Mouse (Mus musculus) midbrain, embryonic 12.5 days (tissue): ENCODE results near the gene H6pd. TPM values are rescaled to one million over a fixed set of nuclear protein-coding genes. Genes with fewer than 3 reads are reported as not detected.

Experiments
- ATAC-seq: fragments of 200-750 bp; cut with Nextera tagmentation; 2 replicates; pipeline ENCODE4 v1.8.0; 2017; ENCODE audit warnings: low read depth, moderate TSS enrichment, moderate library complexity; ENCODE audit not compliant: low FRiP score
- H3K27ac ChIP-seq: fragments of 300-500 bp; sonication (generic); replicated peaks from 2 replicates; pipeline ENCODE4 v1.5.1; 2016; ENCODE audit warnings: mild to moderate bottlenecking
- H3K27me3 ChIP-seq: fragments of 300-500 bp; sonication (generic); 2 replicates; pipeline ENCODE4 v1.6.1; 2016; ENCODE audit warnings: mild to moderate bottlenecking
- H3K36me3 ChIP-seq: fragments of 300-500 bp; sonication (generic); 2 replicates; pipeline ENCODE4 v1.6.1; 2016
- H3K4me1 ChIP-seq: fragments of 300-500 bp; sonication (generic); 2 replicates; pipeline ENCODE4 v1.6.1; 2016
- H3K4me2 ChIP-seq: fragments of 300-500 bp; sonication (generic); replicated peaks from 2 replicates; pipeline ENCODE4 v1.6.1; 2016; ENCODE audit warnings: mild to moderate bottlenecking, moderate library complexity
- H3K4me3 ChIP-seq: fragments of 300-500 bp; sonication (generic); 2 replicates; pipeline ENCODE4 v1.5.1; 2016; ENCODE audit warnings: mild to moderate bottlenecking
- H3K9ac ChIP-seq: fragments of 300-500 bp; sonication (generic); replicated peaks from 2 replicates; pipeline ENCODE4 v1.6.1; 2016; ENCODE audit warnings: mild to moderate bottlenecking, moderate library complexity
- H3K9me3 ChIP-seq: fragments of 300-500 bp; sonication (generic); 2 replicates; pipeline ENCODE4 v1.6.1; 2016; ENCODE audit warnings: mild to moderate bottlenecking
- WGBS: fragments of 180-500 bp; shearing (Covaris S2); methylation state at CpG from one replicate; pipeline ENCODE4 v1.1.7; 2016; 5-methylcytosine and 5-hydroxymethylcytosine counted together
- polyA plus RNA-seq: library from polyadenylated mRNA; unstranded; fragments of >200 nt; fragmentation: Nextera tagmentation; extraction: Ambion mirVana; gene quantifications from 2 replicates; pipeline ENCODE4 v1.2.1, GENCODE M21; 2016

H6pd gene
- polyA plus RNA-seq, 1 experiment from 2014 or later = 4.1 TPM

- WGBS = 89% methylated on average over 10 of the region's 10 CpGs
- H3K9me3 ChIP-seq = no peaks in the 10 kb centered on the region
- H3K4me1 ChIP-seq = peaks cover 6% of the 10 kb centered on the region; the same call in 1 of the 2 replicates
- no peak overlapping the region for H3K4me3 ChIP-seq
- no peaks in the 10 kb centered on the region for H3K36me3 ChIP-seq
- H3K27ac ChIP-seq = no peak overlapping the region
- no peak overlapping the region for H3K4me2 ChIP-seq
- 0 out of 2 replicates have a peak, but pooled peaks cover 14% of the 10 kb centered on the region for H3K27me3 ChIP-seq
- H3K9ac ChIP-seq = no peak overlapping the region
- no peak for ATAC-seq
Measured at GRCm38 (mm10) chr4:150005231-150005630, 3.6 kb downstream of the H6pd start.

GRCm38 (mm10) chr4:150003641-150004040, 5.2 kb downstream of the H6pd start:
- no peak overlapping the region for H3K4me3 ChIP-seq
- WGBS = 90% methylated on average over 4 of the region's 4 CpGs
- H3K27me3 ChIP-seq = peaks cover 3% of the 10 kb centered on the region; the same call in 1 of the 2 replicates
- no peak overlapping the region for H3K4me2 ChIP-seq
- H3K9me3 ChIP-seq = no peaks in the 10 kb centered on the region
- no peak overlapping the region for H3K9ac ChIP-seq
- no peaks in the 10 kb centered on the region for H3K36me3 ChIP-seq
- peaks cover 6% of the 10 kb centered on the region; the same call in 1 of the 2 replicates for H3K4me1 ChIP-seq
- no peak overlapping the region for H3K27ac ChIP-seq
- no peak for ATAC-seq

- H3K27ac ChIP-seq = no peak overlapping the region
- no peaks in the 10 kb centered on the region for H3K36me3 ChIP-seq
- peaks cover 3% of the 10 kb centered on the region; the same call in 1 of the 2 replicates for H3K4me1 ChIP-seq
- no peak overlapping the region for H3K4me2 ChIP-seq
- peaks cover 3% of the 10 kb centered on the region; the same call in 1 of the 2 replicates for H3K27me3 ChIP-seq
- WGBS = 81% methylated on average over 7 of the region's 7 CpGs
- ATAC-seq = no peak
- no peak overlapping the region for H3K9ac ChIP-seq
- H3K4me3 ChIP-seq = no peak overlapping the region
- no peaks in the 10 kb centered on the region for H3K9me3 ChIP-seq
Measured at GRCm38 (mm10) chr4:150003021-150003580, 5.7 kb downstream of the H6pd start.

- WGBS = 76% methylated on average over 12 of the region's 12 CpGs
- H3K36me3 ChIP-seq = no peaks in the 10 kb centered on the region
- no peaks in the 10 kb centered on the region for H3K4me1 ChIP-seq
- no peak overlapping the region for H3K27ac ChIP-seq
- no peaks in the 10 kb centered on the region for H3K9me3 ChIP-seq
- ATAC-seq = no peak
- H3K4me2 ChIP-seq = no peak overlapping the region
- H3K9ac ChIP-seq = no peak overlapping the region
- no peaks in the 10 kb centered on the region; the same call in 1 of the 2 replicates for H3K27me3 ChIP-seq
- H3K4me3 ChIP-seq = no peak overlapping the region
Measured at GRCm38 (mm10) chr4:150002021-150002528, 6.7 kb downstream of the H6pd start.

- Histone ChIP-seq H3K9ac (no peak overlapping the region), H3K27ac (no peak overlapping the region), H3K27me3 (no peaks in the 10 kb centered on the region; the same call in 1 of the 2 replicates), H3K4me1 (no peaks in the 10 kb centered on the region), H3K9me3 (no peaks in the 10 kb centered on the region), H3K36me3 (no peaks in the 10 kb centered on the region), H3K4me2 (no peak overlapping the region), H3K4me3 (no peak overlapping the region)
- ATAC-seq = no peak
- WGBS = 74% methylated on average over 10 of the region's 10 CpGs
Measured at GRCm38 (mm10) chr4:150001221-150001860, 7.5 kb downstream of the H6pd start.

- 88% methylated on average over 15 of the region's 15 CpGs for WGBS
Measured at GRCm38 (mm10) chr4:149999931-150000555, 8.8 kb downstream of the H6pd start.

GRCm38 (mm10) chr4:149999510-149999900, 9.3 kb downstream of the H6pd start:
- no peak overlapping the region for H3K4me3 ChIP-seq
- ATAC-seq = no peak
- no peaks in the 10 kb centered on the region for H3K9me3 ChIP-seq
- H3K4me2 ChIP-seq = no peak overlapping the region
- no peak overlapping the region for H3K9ac ChIP-seq
- no peaks in the 10 kb centered on the region for H3K4me1 ChIP-seq
- no peak overlapping the region for H3K27ac ChIP-seq
- WGBS = 75% methylated on average over 9 of the region's 9 CpGs
- no peaks in the 10 kb centered on the region for H3K36me3 ChIP-seq
- peaks cover 3% of the 10 kb centered on the region; the same call in 1 of the 2 replicates for H3K27me3 ChIP-seq

More at GRCm38 (mm10) chr4:149999931-150000555, 8.8 kb downstream of the H6pd start:
- Histone ChIP-seq H3K27ac (no peak overlapping the region), H3K9ac (no peak overlapping the region), H3K4me1 (no peaks in the 10 kb centered on the region), H3K36me3 (no peaks in the 10 kb centered on the region), H3K4me3 (no peak overlapping the region), H3K27me3 (peaks cover 3% of the 10 kb centered on the region; the same call in 1 of the 2 replicates), H3K9me3 (no peaks in the 10 kb centered on the region), H3K4me2 (no peak overlapping the region)
- ATAC-seq = no peak

- Histone ChIP-seq H3K36me3 (no peaks in the 10 kb centered on the region), H3K27ac (no peak overlapping the region), H3K27me3 (peaks cover 3% of the 10 kb centered on the region), H3K4me1 (no peaks in the 10 kb centered on the region), H3K4me3 (no peak overlapping the region), H3K9ac (no peak overlapping the region), H3K9me3 (no peaks in the 10 kb centered on the region), H3K4me2 (no peak overlapping the region)
- no peak for ATAC-seq
- WGBS = 84% methylated on average over 14 of the region's 14 CpGs
Measured at GRCm38 (mm10) chr4:149998786-149999509, 9.9 kb downstream of the H6pd start.

- Histone ChIP-seq H3K4me3 (no peak overlapping the region), H3K27me3 (peaks cover 3% of the 10 kb centered on the region), H3K4me2 (no peak overlapping the region), H3K9ac (no peak overlapping the region), H3K9me3 (no peaks in the 10 kb centered on the region), H3K4me1 (no peaks in the 10 kb centered on the region), H3K27ac (no peak overlapping the region), H3K36me3 (no peaks in the 10 kb centered on the region)
- WGBS = 81% methylated on average over 10 of the region's 10 CpGs
- no peak for ATAC-seq
Measured at GRCm38 (mm10) chr4:149997999-149998398, 10.8 kb downstream of the H6pd start.

GRCm38 (mm10) chr4:149996440-149996839, 12.4 kb downstream of the H6pd start:
- no peak for ATAC-seq

GRCm38 (mm10) chr4:149995911-149996310, 12.9 kb downstream of the H6pd start:
- H3K4me2 ChIP-seq = no peak overlapping the region
- H3K27me3 ChIP-seq = peaks cover 23% of the 10 kb centered on the region
- peaks cover 3% of the 10 kb centered on the region for H3K4me1 ChIP-seq
- 88% methylated on average over 7 of the region's 7 CpGs for WGBS
- no peak overlapping the region for H3K4me3 ChIP-seq
- no peak overlapping the region for H3K9ac ChIP-seq
- H3K27ac ChIP-seq = no peak overlapping the region
- ATAC-seq = no peak
- H3K9me3 ChIP-seq = no peaks in the 10 kb centered on the region
- H3K36me3 ChIP-seq = no peaks in the 10 kb centered on the region

More at GRCm38 (mm10) chr4:149996440-149996839, 12.4 kb downstream of the H6pd start:
- Histone ChIP-seq H3K9ac (no peak overlapping the region), H3K36me3 (no peaks in the 10 kb centered on the region), H3K27me3 (peaks cover 18% of the 10 kb centered on the region), H3K4me2 (no peak overlapping the region), H3K4me1 (no peaks in the 10 kb centered on the region), H3K4me3 (no peak overlapping the region), H3K27ac (no peak overlapping the region), H3K9me3 (no peaks in the 10 kb centered on the region)
- 85% methylated on average over 7 of the region's 7 CpGs for WGBS
